Mouse (Mus musculus) neural tube, embryonic 11.5 days (tissue): ENCODE measurements around the gene Gpx4. TPM values are rescaled to one million over a fixed set of nuclear protein-coding genes. Genes with fewer than 3 reads are reported as not detected.

ENCODE experiments used
- ATAC-seq: fragments of 200-750 bp; cut with Nextera tagmentation; 2 replicates; pipeline ENCODE4 v1.8.0; 2017; ENCODE audit warnings: moderate number of reproducible peaks, mild to moderate bottlenecking, moderate TSS enrichment, moderate library complexity; ENCODE audit not compliant: insufficient read depth, low FRiP score, low TSS enrichment
- DNase-seq: peaks from one replicate; pipeline ENCODE4 v3.0.0-alpha.2; 2015; ENCODE audit warnings: low spot score
- H3K27ac ChIP-seq: fragments of 300-500 bp; sonication (generic); 2 replicates; pipeline ENCODE4 v1.5.1; 2014; ENCODE audit warnings: low read depth, mild to moderate bottlenecking, low read length
- H3K27me3 ChIP-seq: fragments of 300-500 bp; sonication (generic); 2 replicates; pipeline ENCODE4 v1.6.1; 2014; ENCODE audit warnings: mild to moderate bottlenecking, low read length, mixed read lengths; ENCODE audit not compliant: control insufficient read depth, insufficient read depth
- H3K36me3 ChIP-seq: fragments of 300-500 bp; sonication (generic); 2 replicates; pipeline ENCODE4 v1.6.1; 2014; ENCODE audit warnings: mild to moderate bottlenecking, low read length, moderate library complexity, mixed read lengths; ENCODE audit not compliant: control insufficient read depth, insufficient read depth
- H3K4me1 ChIP-seq: fragments of 300-500 bp; sonication (generic); 2 replicates; pipeline ENCODE4 v1.6.1; 2014; ENCODE audit warnings: low read length, mixed read lengths; ENCODE audit not compliant: control insufficient read depth, insufficient read depth
- H3K4me2 ChIP-seq: fragments of 300-500 bp; sonication (generic); 2 replicates; pipeline ENCODE4 v1.6.1; 2014; ENCODE audit warnings: low read depth, mild to moderate bottlenecking, moderate library complexity
- H3K4me3 ChIP-seq: fragments of 300-500 bp; sonication (generic); 2 replicates; pipeline ENCODE4 v1.5.1; 2014; ENCODE audit warnings: low read depth, low read length
- H3K9ac ChIP-seq: fragments of 300-500 bp; sonication (generic); 2 replicates; pipeline ENCODE4 v1.6.1; 2014; ENCODE audit warnings: mild to moderate bottlenecking, low read length
- H3K9me3 ChIP-seq: fragments of 300-500 bp; sonication (generic); 2 replicates; pipeline ENCODE4 v1.6.1; 2016; ENCODE audit warnings: low read length; ENCODE audit not compliant: control insufficient read depth
- WGBS: fragments of 180-500 bp; shearing (Covaris S2); extraction: QIAGEN DNeasy Blood & Tissue Kit; methylation state at CpG from one replicate; pipeline ENCODE4 v1.1.7; 2014; 5-methylcytosine and 5-hydroxymethylcytosine counted together
- polyA plus RNA-seq: library from polyadenylated mRNA; unstranded; fragments of >200 nt; fragmentation: Nextera tagmentation; extraction: Ambion mirVana; gene quantifications from 2 replicates; pipeline ENCODE4 v1.2.1, GENCODE M21; 2014

Gpx4 gene
- polyA plus RNA-seq, 1 experiment from 2014 or later, result 570 TPM

DNA sequence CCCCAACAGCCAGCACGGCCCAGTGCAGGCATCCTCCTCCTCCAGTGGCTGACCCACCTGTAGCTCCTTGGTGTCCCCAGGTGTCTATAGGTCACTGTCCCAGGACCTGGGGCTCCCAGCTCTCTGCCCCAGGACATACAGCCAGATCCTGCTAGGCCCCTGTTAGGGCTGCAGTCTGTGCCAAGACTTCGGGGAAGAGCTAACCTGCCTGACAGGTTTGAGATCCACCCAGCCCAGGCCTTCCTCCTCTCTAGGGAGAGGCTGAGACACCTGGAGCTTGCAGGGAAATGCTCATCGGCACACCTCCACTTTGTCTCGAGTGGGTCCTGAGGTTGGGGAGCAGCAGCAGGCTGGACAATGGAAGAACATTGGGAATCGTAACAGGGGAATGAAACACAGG is 59.0 kb downstream of the Gpx4 start:
- no peak overlapping the region for H3K4me3 ChIP-seq
- peaks cover 7% of the 10 kb centered on the region for H3K4me1 ChIP-seq
- no peaks in the 10 kb centered on the region for H3K36me3 ChIP-seq
- no peaks in the 10 kb centered on the region for H3K9me3 ChIP-seq
- no peak overlapping the region for H3K9ac ChIP-seq
- WGBS, result 70% methylated on average over 5 of the region's 5 CpGs
- H3K27ac ChIP-seq, result no peak overlapping the region
- no peak overlapping the region for H3K4me2 ChIP-seq
- ATAC-seq (no peak), DNase-seq (no peak)
- no peaks in the 10 kb centered on the region for H3K27me3 ChIP-seq

Other genes with a start within 250 kb of the Gpx4 start
- gene Misp, start 226.2 kb upstream of the Gpx4 start, polyA plus RNA-seq, result 0.77 and 1.6 TPM in 2 replicates
- gene Ptbp1, start 192.7 kb upstream of the Gpx4 start, polyA plus RNA-seq, result 215 and 216 TPM in 2 replicates
- 12.5 and 13.7 TPM in 2 replicates for gene Prtn3, start 172.7 kb upstream of the Gpx4 start, polyA plus RNA-seq
- gene Plppr3, start 172.5 kb upstream of the Gpx4 start, polyA plus RNA-seq, result 142 and 156 TPM in 2 replicates
- 0.66 TPM in 1 of 2 replicates, not detected in the other for gene Elane, start 160.9 kb upstream of the Gpx4 start, polyA plus RNA-seq
- gene Cfd, start 156.3 kb upstream of the Gpx4 start, polyA plus RNA-seq, result not detected in 2 replicates
- gene Med16, start 138.2 kb upstream of the Gpx4 start, polyA plus RNA-seq, result 47.7 and 53.6 TPM in 2 replicates
- gene Gm26602, start 136.3 kb upstream of the Gpx4 start, polyA plus RNA-seq, result 14.5 TPM in 1 of 2 replicates, not detected in the other
- 0.77 and 0.80 TPM in 2 replicates for gene Kiss1r, start 130.2 kb upstream of the Gpx4 start, polyA plus RNA-seq
- gene R3hdm4, start 126.0 kb upstream of the Gpx4 start, polyA plus RNA-seq, result 150 and 156 TPM in 2 replicates
- 7.0 and 8.5 TPM in 2 replicates for gene Arid3a, start 120.1 kb upstream of the Gpx4 start, polyA plus RNA-seq
- gene Wdr18, start 87.0 kb upstream of the Gpx4 start, polyA plus RNA-seq, result 115 TPM in 2 replicates
- 0.16 and 0.30 TPM in 2 replicates for gene Grin3b, start 76.5 kb upstream of the Gpx4 start, polyA plus RNA-seq
- gene Tmem259, start 62.8 kb upstream of the Gpx4 start, polyA plus RNA-seq, result 16.1 and 17.7 TPM in 2 replicates
- 167 and 187 TPM in 2 replicates for gene Cnn2, start 58.6 kb upstream of the Gpx4 start, polyA plus RNA-seq
- 4.3 and 7.0 TPM in 2 replicates for gene Abca7, start 50.7 kb upstream of the Gpx4 start, polyA plus RNA-seq
- 4.6 and 4.9 TPM in 2 replicates for gene Arhgap45, start 30.5 kb upstream of the Gpx4 start, polyA plus RNA-seq
- gene Polr2e, start 7.4 kb upstream of the Gpx4 start, polyA plus RNA-seq, result 222 and 234 TPM in 2 replicates
- gene Sbno2, start 58.4 kb downstream of the Gpx4 start, polyA plus RNA-seq, result 11.3 and 11.9 TPM in 2 replicates
- gene Stk11, start 68.6 kb downstream of the Gpx4 start, polyA plus RNA-seq, result 22.0 and 23.5 TPM in 2 replicates
- gene Atp5d, start 91.5 kb downstream of the Gpx4 start, polyA plus RNA-seq, result 376 and 386 TPM in 2 replicates
- 11.1 and 11.3 TPM in 2 replicates for gene Cbarp, start 93.7 kb downstream of the Gpx4 start, polyA plus RNA-seq
- gene Midn, start 101.1 kb downstream of the Gpx4 start, polyA plus RNA-seq, result 70.0 and 78.2 TPM in 2 replicates
- gene Cirbp, start 118.8 kb downstream of the Gpx4 start, polyA plus RNA-seq, result 84.0 and 85.1 TPM in 2 replicates
- 8.8 and 10.8 TPM in 2 replicates for gene 1600002K03Rik, start 125.8 kb downstream of the Gpx4 start, polyA plus RNA-seq
- 36.2 and 38.9 TPM in 2 replicates for gene Efna2, start 132.3 kb downstream of the Gpx4 start, polyA plus RNA-seq
- 59.6 and 61.8 TPM in 2 replicates for gene Mum1, start 179.3 kb downstream of the Gpx4 start, polyA plus RNA-seq
- 247 and 261 TPM in 2 replicates for gene Ndufs7, start 202.0 kb downstream of the Gpx4 start, polyA plus RNA-seq
- 35.1 and 37.7 TPM in 2 replicates for gene Gamt, start 213.8 kb downstream of the Gpx4 start, polyA plus RNA-seq
- gene Dazap1, start 214.3 kb downstream of the Gpx4 start, polyA plus RNA-seq, result 49.8 and 51.9 TPM in 2 replicates
- 857 and 860 TPM in 2 replicates for gene Rps15, start 245.3 kb downstream of the Gpx4 start, polyA plus RNA-seq
- gene Apc2, start 248.8 kb downstream of the Gpx4 start, polyA plus RNA-seq, result 81.4 and 81.7 TPM in 2 replicates